Mouse (Mus musculus): ENCODE measurements at regions not wholly inside any gene's neighbourhood (a gene's known extent, or its start where the extent isn't known, plus 50 kb on each side); places are given as distances from the start of the nearest gene placed in this dataset.

DNA sequence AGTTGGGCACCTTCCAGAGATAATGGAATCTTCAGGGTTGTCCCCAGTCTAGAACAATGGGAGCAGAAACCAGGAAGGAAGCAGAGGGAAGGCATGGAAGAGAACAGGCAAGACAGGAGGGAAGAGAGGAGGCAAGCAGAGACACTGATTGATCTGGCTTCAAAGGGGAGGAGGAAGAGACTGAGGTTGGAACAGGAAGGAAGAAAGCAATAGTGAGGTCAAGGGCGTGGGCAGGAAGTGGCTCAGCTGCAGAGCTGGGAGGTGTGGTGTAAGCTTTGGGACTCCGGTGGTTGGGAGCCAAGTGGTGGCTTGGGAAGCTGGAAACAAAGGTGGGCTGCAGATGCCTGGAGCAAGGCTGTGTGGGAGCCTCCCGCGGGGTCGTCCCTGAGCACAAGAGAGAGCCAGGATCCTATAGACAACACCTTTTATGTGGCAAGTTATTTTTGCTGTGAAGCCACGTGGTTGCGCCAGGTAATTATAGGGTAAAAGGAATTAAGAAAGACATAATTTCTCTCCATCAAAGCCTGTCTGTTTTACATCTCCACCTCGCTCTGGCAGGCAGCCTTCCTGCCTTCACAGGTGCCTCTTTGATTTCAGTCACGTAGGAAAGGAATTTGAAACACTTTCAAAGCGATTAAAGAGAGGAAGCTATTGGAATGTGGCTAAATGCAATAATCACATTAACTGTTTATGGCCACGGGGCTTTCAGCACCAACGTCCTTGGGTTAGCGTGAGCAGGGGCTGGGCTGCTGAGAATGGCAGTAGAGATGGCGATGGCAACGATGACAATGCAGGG, 237.3 kb upstream of the Wscd1 start:
- no peak for DNase-seq (ENCODE audit: low spot score in 2 of 2)

DNA sequence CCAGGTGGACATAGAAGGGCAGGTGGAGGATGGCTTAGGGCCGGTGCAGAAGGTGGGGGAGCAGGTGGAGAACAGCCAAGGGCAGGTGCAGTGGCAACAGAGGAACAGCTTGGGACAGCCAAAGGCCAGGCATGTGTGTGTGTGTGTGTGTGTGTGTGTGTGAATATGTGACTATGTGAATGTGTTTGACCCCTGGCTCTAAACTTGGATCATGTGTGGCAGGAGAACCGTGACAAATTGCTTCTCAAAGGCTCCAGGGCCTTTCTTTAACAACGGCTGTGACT, 236.7 kb upstream of the Wscd1 start:
- no peak for DNase-seq (ENCODE audit: low spot score in 2 of 2)

DNA sequence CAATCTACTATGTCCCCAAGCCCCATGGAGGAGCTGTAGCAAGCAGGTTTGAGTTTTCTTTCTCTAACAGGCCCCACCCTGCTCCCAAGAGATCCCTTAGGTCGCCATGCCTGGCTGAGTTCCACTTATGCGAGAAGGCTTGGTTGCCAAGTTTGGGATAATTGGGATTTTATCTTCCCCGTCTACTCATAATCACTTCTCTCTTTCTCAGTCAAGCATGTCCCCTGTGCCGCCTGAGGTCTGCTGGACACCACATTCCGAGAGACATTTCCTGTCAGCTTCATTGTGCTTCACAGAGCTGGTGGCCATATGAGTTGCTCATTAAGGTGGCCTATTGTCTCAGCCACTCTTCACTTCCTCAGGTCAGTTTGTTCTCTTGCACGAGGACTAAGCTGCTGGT, 234.5 kb upstream of the Wscd1 start:
- no peak for DNase-seq (ENCODE audit: low spot score in 2 of 2)

DNA sequence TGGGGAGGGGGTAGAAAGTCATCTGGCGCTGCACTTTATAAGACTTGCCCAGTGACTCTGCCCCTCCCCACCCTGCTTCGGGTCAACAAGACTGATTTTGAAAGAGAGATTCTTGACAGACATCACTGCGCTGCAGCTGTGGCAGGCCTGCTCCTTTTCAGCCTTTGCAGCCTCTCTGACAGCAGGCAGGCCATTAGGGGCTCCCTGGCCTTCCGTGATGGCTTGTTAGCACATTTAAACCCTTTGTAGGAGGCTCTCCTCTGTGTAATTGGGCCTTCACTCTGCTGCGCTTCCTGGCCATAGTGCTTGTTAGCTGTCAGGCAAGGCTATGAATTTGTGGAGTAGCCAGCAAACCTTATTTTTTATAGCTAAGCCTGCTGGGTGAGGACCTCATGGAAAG, 232.3 kb upstream of the Wscd1 start:
- no peak for DNase-seq (ENCODE audit: low spot score in 2 of 2)

DNA sequence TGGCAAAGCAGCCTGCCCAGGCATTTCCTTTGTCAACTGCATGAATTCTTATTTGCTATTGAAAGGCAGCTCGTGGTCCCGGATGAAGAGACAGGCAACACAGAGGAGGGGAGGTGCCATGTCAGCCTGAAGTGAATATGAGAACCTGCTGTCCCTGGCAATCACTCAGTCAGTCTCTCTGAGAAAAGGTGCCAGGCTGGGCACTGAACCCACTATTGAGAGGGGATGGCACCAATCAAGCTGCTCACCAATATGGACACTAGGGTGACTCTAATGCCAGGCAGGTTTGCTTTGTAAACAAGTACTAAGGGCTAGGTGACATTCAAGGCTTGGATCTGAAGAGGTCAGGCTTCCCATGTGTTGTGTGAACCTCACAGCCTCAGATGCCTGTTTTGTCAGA, 222.0 kb upstream of the Wscd1 start:
- DNase-seq (ENCODE audit: low spot score in 2 of 2): peak; percentile 16 to 53

DNA sequence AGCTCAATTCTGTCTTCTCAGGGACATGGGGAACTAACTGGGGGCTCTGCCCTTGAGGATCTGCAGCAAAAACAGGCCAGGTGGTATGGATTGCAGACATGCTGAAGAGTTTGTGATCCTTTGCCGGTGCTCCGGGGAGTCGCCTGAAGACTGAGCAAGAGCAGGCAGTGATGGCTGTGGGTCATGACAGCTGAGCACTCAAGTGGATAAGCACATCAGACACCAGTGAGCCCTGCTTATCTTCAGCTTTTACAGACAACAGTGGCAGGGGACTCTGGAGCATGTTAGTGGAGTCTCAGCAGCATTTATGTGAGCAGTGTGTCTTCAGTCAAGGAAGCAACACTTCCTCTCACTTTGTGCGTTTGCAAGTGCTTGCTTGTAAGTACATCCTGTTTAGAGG, 221.1 kb upstream of the Wscd1 start:
- DNase-seq (ENCODE audit: low spot score in 2 of 2): no peak

DNA sequence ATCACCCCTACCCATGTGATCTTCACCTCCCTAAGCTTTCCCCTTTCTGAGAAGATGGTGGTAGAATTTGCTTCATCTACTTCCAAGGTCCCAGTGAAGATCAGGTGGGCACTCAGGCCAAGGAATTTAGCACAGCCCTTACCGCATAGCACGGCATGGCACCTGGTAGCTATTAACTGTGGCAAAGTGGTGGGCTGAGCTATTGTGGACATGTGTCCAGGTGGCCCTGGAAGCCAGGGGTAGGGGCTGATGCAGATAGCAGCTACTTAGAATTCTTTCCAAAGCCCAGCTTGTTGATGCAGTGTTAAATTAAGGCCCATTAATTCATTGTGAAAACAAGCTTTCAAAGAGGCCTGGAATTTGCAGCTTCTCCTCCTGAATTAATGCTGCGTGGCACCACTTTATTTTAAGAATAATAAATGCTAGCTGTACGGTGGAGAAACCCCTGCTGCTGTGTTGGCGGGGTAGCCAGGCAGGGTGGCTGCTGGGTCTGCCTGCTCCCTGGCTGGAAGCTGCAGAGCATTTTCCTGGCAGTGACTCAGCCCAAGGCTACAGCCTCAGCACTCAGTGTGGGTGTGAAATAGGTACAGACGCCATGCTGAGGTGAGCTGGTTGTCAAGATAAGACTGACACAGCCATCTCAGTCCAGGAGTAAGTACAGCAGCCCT, 208.4 kb upstream of the Wscd1 start:
- DNase-seq (ENCODE audit: low spot score in 2 of 2): peak; percentile 8 to 11

DNA sequence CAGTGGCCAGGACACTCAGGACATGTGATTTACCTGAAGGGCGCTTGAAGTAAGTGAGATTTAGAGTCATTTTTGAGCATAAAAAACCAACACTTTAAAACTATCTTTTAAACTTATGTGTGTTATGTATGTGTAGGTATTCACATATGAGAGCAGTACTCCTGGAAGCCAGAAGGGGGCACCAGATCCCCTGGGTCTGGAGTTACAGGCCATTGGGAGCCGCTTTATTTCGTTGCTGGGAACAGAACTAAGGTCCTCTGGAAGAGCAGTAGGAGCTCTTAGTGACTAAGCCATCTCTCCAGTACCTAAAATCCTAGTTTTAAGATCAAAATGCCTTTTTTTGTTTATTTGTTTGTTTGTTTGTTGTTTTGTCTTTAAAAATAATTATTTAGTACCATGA, 192.3 kb upstream of the Wscd1 start:
- no peak for DNase-seq (ENCODE audit: low spot score in 2 of 2)

DNA sequence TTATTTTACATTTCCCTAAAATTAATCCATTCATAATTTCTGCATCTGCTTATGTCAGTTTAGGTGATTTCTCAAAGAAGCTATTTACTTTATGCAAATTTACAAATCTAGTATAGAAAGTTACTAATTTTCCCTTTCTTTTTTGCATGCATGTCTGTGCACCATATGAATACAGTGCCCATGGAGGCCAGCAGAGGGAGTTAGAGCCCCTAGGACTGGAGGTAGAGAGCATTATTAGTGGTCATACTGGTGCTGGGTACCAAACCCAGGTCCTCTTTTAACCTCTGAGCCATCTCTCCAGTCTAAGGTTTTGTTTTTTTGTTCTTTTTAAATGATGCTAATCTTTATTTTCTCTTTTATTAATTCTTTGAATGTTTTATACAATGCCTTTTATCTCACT, 184.9 kb upstream of the Wscd1 start:
- no peak for DNase-seq (ENCODE audit: low spot score in 2 of 2)

DNA sequence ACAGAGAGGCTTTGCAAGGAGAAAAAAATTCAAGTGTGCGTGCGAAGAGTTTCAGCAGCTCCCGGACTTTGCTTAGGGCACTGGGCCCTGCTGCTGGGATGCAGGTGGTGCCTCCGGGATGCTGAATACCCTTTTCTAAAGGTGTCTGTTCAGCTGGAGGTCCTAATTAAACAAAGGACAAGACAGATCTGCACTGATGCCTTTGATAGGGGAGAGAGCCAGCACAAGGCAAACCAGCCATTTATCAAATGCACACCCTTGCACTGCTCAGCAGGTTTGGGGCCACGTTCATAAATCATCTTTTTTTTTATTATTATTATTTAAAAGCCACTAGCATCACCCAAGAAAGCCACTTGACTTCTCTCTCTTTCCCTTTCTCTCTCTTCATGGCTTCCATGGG, 172.9 kb upstream of the Wscd1 start:
- no peak for DNase-seq (ENCODE audit: low spot score in 2 of 2)

DNA sequence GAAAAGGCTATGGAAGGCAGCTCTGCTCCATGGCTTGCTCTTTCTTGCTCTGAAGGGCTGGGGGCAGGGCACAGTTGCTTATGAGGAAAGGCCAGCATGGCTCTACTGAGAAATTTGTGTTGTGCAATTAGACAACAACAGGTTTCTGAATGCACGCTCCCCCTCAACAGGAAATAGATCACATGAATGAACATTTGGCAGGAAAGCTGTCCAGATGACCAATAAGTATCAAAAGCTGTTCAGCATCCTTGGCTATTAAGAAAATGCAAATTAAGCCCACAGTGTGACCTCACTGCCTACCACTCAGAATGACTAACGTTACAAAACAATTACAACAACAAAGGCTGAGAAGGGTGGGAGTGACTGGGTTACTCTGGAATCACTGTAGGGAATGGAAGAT, 167.9 kb upstream of the Wscd1 start:
- no peak for DNase-seq (ENCODE audit: low spot score in 2 of 2)

DNA sequence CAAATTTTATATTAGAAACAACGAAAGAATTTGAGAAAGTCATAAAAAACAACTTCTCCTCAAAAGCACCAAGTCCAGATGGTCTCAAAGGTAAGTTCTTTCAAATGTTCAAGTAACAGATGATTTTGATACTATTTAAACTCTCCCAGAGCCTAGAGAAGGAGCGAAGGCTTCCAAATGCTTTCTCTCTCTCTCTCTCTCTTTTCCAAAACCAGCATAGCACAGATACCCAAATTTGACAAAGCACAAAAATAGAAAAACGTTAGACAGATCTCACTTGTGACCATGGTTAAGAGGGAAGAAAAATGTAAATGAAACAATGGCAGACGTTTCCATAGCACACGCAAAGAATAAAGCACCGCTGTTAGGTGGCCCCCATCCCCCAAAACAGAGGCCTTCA, 158.7 kb upstream of the Wscd1 start:
- no peak for DNase-seq (ENCODE audit: low spot score in 2 of 2)

DNA sequence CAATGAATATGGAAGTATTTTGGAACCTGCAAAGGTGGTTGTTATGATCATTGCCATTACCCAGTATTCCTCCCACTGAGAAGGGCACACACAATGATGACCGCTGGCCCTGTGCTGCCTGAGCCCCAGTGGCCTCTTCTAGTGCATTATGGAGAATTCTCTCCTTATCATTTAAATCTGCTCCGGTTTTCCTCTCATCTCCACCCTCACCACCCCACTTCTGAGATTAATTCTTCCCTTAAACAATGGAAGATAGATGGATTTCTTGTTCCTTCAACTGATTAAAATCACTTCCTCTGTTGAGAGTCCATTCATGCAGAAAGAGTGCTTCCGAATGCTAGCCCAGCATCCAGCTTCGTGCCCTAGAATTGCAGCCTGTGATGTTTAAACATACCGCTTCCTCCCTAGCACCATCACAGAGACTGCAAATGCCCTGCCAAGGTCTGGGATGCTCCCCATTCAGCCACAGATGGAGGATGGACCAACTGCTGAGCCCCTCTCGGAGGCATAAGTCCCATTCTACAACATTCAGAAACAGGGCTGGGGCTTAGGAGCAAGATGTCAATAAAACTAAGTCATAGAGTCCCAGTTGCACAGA, 155.4 kb upstream of the Wscd1 start:
- no peak for DNase-seq (ENCODE audit: low spot score in 2 of 2)

DNA sequence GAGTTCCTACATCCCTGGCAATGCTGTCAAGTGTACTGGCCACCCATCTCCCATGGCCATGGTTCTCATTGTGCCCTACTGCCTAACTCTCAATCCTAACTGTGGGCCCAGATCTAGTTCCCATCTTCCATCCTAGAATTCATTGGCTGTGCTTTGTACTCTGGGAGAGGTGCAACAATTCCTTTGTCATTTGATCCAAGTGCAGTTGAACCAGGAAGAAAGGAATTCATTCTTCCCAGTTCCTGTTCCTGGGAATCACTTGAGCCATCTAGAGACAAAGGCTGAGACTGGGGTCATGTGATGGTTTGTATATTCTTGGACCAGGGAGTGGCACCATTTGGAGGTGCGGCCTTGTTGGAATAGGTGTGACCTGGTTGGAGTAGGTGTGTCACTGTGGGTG, 152.0 kb upstream of the Wscd1 start:
- no peak for DNase-seq (ENCODE audit: low spot score in 2 of 2)

DNA sequence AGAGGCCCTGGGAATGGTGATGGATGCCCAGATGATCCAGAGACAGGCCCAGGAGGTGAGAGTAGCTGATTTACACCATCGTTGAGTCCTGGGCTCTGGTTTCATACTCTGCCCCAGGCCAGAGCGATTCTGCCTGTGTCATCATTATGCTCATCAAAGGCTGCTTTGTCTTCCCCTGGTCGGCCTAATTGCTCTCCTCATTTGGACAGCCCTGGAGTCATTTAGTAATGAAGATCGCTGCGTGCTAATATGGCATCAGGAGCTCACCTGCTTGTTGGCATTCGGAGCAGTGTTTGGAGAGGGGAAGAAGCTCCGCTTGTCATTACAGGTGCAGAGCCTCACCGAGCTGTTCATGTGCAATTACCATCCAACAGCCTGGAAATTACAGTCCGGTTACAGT, 138.9 kb upstream of the Wscd1 start:
- DNase-seq (ENCODE audit: low spot score in 2 of 2): no peak

DNA sequence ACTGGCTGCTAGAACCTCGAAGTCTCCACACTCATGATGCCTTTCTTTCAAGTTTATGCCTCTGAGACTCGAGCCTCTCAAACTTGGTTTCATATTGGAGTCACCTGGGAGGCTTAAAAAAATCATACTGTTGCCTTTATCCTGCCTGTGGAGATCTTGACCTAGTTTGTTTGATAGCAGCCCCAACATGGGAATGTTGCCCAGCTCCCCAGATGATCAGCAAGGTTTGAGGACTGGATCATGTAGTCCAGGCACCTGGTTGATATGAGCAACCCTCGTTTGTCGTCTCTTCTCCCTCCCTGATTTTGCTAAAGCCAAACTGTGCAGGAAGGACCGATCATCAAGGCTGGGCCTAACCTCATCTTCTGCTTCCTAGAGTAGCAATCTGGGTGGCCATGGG, 134.2 kb upstream of the Wscd1 start:
- no peak for DNase-seq (ENCODE audit: low spot score in 2 of 2)

DNA sequence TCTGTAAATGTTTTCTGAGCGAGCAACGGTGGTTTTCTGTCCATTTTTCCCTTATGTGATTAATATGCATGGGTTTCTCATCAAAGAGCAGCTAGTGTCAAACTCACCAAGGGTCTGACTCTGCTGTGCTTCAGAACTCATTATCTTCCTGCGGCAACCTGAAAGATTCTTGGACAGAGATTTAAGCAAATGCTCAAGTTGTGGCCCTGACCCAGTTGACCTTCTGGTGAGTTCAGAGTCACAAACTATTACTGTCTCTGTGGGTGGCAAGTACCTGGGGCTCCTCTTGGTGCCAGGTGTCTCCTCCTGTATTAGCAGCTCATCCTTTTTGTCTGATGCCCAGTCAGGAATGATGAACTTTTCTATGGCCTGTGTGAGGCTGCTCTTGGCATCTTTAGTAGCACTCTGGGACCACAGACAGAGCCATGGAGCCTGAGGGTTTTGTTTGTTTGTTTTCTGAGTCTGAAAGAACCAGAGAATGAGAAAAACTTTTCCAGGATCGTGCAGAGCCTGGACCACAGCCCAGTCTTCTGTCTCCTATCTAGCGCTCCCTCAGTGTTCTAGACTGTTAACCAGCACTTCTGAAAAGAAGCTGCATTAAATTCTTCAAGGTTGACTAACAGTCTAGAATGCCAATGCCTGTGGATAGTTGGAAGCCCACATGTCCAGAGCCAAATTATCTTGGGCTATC, 124.1 kb upstream of the Wscd1 start:
- no peak for DNase-seq (ENCODE audit: low spot score in 2 of 2)

DNA sequence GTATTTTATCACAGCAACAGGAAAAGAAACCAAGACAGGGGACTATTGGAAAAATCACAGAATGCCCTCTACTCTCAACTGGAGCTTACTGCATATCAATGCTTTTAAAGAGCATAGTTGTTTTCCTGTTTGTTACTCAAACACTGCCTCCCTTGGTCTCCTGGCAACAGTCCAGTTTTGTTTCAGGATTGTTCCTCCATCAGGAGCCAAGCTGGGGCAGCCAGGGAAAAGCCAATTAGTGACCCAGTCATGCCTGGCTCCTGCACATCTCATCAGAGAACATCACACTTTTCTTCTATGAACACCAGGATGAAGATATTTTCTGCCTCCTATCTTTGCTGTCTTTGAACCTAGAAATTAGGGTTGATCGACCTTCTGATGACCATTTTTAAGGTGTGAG, 113.6 kb upstream of the Wscd1 start:
- peak in 1 of 2 experiments; percentile 12 for DNase-seq (ENCODE audit: low spot score in 2 of 2)

DNA sequence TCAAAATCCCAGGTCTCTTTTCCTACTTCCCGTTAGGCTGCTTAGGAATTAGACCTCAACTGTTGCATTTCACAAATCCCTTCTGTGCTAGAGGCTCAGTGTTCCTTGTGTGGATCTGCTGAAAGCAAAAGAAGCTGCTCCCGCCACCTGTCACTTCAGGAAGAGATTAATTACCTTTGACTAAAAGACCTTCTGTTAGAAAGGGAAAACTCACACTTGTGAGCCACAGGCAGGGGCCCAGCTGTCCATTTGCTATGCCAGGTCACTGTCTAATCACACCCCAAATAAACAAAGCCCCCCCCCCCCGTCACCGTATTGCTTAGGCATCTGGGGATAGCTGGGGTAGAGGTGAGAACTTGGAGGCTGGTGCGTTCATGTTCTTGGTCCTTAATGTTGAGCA, 112.9 kb upstream of the Wscd1 start:
- no peak for DNase-seq (ENCODE audit: low spot score in 2 of 2)

DNA sequence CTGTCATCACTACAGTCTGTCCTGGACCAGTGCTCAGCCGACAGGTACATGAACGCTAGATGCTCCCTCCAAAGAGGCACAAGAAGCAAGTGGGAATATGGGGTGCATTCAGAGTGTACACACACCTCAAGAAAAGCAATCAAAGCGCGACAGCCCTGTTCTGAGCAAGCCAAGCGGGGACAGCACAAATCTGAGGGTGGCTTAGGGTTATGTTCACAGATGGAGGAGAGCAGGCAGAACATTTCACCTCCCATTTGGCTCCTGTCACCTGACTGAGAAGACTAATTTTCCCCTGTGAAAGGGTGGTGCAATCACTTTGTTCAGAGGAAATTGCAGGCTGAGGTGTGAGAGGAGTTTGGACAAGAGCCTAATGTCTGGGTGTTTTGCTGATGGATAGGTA, 106.8 kb upstream of the Wscd1 start:
- DNase-seq (ENCODE audit: low spot score in 2 of 2): no peak

DNA sequence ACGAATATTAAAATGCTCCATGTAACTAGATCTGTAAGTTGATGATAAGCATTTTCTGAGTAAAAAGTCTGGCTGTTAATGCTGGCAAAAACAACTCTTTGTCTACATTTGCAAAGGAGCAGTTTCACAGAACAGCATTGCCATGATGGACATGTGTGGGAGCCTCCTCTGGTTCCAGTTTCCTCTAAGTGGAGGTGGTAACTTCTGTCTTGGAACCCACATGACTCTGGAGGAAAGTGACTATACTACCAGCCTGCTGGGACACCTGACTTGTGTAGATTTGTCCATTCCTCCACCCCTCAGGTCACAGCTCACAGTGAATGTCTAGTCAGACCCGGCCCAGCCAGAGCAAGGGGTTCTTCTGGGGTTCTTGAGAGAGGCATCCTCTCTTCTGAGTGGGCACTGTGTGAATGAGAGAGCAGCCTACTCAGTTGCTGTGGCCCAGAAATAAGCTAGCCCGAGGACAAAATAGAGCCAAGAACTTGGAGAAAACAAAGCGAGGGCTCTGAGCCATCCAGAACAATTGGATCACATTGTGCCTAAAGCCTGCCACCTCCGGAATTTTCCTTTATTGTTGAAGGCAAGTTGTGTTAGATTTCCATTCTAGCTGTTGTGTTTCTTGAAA, 97.9 kb upstream of the Wscd1 start:
- DNase-seq (ENCODE audit: low spot score in 2 of 2): no peak

DNA sequence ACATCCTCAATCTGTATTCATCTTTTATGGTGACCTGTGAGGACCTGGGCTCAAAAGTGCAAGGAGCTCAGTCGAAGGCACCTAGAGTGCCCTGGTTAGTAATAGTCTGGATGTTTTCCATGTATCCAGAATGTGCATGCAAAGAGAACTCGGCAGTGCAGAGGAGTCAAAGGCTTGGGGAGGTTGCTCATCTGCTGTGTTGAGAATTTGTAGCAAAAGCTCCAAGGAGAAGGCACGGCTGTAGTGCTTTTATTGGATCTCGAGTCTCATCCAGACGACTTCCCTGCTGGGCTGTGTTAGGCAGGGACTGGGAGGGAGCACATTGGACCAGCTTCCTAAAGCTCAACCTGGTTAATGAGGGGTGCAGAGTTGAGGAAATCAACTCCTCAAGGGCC, 97.3 kb upstream of the Wscd1 start:
- no peak for DNase-seq (ENCODE audit: low spot score in 2 of 2)
